Mouse (Mus musculus) monocyte, adult 5-6 weeks (primary cell): Measurements from ENCODE around the gene Dok7. TPM values are rescaled to one million over a fixed set of nuclear protein-coding genes. Genes with fewer than 3 reads are reported as not detected.

Source experiments
- ATAC-seq: fragments of 153-309, 156-312 bp; replicated peaks from 2 replicates; pipeline ENCODE4 v1.8.0; 2017; ENCODE audit warnings: mild to moderate bottlenecking; ENCODE audit not compliant: low TSS enrichment, insufficient number of reproducible peaks, severe bottlenecking, poor library complexity, low FRiP score
- total RNA-seq: library from RNA; stranded (forward); fragments of 200-1000, 200-491, 200-594 nt; gene quantifications from 3 replicates; pipeline ENCODE4 v1.2.3, GENCODE M21; 2017

Gene Dok7
- total RNA-seq, 1 experiment from 2014 or later: not detected

DNA sequence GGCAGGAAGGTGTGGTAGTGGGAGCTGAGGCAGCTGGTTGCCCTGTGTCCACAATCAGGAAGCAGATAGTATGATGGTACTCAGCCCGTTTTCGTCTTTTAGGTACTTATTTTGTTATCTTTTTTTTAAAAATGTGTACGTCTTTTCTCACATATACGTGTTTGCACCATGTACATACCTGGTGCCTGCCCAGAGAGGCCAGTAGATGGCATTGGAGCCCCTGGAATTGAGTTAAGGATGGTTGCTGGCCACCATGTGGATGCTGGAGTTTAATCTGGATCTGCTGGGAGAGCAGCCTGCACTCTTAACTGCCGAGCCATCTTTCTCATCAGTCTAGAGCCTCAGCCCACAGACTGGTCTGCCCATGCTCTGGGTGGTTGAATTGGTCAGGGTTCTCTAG lies 6.0 kb upstream of the Dok7 start:
- no peak for ATAC-seq

DNA sequence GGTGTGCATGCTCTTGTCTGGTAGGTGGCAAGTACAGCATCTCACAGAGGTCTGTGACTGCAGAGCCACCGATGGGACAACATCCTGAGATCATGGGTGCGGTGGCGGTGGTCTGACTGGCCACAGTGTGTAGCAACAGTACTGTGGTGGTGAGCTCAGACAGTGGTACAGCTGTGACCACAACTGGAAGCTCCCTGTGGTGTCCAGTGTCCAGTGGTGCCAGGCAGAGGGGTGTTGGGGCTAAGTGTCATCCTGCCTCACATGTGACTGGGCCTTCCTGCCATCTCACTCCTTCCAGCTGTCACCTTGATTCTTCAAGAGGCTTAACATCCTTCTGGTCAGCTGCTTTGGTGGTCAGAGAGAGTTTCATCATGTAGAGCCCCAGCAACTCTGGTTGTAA lies 1.9 kb upstream of the Dok7 start:
- no peak; the same call in 1 of the 2 replicates for ATAC-seq

DNA sequence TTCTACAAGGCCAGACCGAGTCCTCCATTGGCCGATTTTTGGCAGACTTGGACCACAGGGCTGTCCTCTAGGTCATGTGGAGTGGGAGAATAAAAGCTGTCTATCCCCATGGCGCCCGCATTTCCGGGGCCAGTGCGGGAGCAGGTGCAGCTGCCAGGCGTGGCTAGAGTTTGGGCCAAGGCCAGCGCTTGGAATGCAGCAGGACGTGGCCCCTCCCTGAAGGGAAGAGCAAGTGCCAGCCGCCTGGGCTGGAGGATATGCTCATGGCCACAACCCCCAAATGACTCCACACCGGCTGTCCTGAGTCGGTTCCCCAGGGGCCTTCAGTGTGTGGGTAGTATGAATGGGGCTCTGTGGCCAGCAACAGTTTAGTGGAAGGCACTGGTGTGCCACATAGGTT lies 1.5 kb upstream of the Dok7 start:
- no peak for ATAC-seq

DNA sequence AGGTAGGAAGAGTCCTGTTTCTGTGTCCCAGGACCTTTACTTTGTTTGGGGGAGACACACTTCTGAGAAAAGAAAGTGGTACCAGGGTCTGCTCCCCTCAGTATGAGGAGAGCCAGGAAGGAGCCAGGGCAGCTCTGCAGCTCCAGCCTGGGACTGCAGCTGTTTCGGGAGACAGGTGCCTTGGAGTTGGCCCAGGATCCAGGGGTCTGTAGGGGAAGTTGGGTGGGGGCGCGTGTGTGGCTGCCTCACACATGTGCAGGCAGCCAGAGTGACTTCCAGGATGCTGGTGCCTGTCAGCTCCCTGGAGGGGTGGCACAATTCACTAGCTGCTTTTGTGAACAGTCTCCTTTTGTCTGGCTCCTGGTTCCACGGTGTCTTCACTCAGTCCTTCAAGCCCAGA lies 1.0 kb downstream of the Dok7 start:
- no peak for ATAC-seq

DNA sequence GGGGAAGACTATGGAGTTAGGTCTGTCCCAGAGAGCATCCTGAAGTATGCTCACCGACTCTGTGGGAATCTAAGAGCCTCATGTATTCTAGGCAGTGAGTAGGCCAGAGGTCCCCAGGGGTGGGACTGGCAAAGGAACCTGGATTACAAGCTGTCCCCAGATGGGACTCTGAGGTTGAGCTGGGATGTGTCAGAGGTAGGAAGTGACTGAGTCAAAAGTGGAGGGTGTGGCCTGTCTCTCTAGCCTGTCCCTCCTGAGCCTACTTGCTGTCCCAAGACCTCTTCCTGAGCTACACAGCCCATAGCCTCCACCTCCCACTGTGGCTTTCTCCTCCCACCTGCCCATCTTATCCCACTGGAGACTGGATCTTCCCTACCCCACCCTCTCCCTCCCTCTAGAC lies 1.6 kb downstream of the Dok7 start:
- ATAC-seq: no peak

DNA sequence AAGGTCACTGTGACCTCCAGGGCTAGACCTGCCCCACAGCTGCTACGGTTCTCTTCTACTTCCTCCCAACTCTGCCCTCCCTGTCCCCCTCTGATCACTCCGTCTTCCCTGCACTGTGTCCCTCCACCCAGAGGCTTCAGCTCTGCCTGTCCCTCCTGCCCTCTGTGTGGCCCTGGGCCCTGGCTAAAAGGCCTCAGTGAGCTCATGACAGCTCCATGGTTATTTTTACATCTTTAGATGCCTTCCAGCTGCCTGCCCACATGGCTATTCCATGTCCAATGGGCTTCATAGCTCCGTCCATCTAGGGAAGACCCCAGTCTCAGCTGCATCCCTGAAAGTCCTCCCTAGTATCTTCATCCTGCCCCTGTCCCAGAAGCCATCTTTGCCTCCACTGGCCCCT lies 3.5 kb downstream of the Dok7 start:
- ATAC-seq: no peak

DNA sequence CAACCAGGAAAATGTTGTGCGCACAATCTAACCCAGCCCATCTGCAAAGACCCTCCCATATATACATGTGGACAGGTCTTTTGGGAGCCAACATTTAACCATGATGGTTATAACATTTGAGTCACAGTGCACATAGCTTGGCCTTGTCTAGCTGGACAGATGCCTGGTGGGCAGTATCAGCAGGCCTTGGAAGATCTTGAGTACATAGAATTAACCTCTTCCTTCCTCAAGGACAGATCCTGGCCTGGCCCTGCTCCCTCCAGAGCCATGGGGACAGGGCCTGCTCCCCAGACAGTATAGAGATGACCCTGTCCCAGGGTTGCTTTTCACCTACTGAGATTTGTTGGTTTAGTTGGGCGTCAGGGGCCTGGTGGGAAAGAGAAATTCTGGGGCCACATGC lies 13.3 kb downstream of the Dok7 start:
- no peak for ATAC-seq

DNA sequence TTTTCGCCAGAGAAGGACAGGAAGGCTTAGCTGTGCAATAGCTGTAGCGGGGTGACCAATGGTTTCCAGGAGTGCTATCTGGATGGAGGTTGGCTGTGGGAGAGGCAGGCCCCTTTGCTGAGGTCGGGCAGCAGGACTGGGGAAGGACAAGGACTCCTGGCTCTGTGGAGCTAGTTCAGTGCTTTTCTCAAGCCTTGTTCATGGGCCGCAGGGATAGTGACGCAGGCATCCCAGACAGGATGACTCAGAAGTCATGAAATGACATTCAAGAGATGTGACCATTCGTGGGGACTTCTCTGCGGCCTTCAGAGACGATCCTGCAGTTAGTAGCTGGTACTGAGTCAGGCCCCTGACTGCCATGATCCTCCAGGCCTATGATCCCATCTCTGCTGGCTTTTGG lies 13.7 kb downstream of the Dok7 start:
- no peak for ATAC-seq

DNA sequence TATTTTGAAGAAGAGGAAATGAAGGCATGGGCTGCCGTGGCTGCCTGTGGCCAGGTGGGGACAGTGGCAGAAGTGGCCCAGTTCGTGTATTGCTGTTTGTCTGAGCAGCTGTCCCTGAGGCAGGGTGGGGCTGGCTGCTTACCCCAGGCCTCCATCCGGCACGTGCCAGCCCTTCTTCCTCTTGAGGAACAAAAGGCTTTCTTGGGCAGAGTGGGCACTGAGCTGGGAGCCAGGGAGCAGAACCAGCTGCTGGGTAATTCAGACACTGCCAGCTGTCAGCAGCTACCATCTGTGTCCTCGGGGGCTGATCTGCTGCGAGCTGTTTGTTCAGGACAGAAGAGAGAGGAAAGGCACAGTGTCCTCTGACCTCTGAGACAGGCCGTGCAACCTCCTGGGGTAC lies 14.4 kb downstream of the Dok7 start:
- no peak for ATAC-seq

DNA sequence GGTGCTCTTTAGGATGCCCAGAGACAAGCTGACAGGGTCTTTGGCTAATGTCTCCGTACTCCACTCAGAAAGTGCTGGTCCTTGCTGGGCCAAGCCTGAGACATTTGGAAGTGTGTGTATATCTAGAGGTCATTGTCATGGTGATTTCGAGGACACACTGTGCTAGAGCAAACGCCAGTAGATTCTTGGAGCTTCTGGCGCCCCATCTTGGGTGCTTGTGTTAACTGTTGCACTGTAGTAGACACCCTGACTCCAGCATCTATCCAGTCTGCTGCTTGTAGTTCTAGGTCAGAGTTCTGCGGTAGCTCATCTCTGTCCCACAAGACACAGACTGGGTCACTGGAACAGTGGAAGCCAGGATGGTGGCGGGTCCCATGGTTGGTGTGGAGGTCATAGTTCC lies 15.3 kb downstream of the Dok7 start:
- no peak for ATAC-seq

DNA sequence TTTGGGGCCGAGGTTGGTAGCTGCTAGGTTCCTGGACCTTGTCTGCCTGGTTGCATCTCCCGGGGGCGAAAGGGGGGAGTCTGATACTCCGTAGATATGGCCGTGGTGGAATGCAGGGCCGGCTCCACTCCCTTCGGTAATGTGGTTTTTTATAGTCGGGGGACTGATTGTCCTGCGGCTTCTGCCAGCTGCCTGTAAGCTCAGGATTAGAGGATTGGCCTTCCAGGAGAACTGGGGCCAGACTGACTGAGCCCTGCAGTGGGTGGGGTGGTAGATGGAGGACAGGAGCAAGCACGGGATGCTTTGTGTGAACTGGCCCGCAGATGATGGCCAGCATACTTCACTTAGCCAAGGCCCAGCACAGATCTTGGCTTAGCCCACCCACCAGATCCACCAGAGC lies 16.7 kb downstream of the Dok7 start:
- ATAC-seq: no peak

DNA sequence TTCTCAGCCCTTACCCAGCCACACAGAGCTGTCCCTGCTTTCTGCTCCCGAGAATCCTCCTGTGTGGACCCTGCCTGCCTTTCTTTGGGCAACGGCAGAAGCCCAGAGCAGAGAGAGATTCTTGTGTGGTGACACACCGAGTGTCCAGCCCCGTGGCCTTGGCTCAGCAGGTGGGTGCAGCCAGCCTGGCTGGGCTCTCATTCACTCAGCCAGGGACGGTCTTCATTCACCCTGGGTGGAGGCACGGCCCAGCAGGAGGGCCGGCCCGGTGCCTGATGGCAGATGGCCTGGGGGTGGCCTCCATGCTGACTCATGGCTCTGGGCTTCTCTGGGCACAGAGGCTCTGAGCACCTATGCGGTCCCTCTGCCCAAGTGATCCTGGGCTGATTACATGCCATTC lies 17.4 kb downstream of the Dok7 start:
- no peak for ATAC-seq

DNA sequence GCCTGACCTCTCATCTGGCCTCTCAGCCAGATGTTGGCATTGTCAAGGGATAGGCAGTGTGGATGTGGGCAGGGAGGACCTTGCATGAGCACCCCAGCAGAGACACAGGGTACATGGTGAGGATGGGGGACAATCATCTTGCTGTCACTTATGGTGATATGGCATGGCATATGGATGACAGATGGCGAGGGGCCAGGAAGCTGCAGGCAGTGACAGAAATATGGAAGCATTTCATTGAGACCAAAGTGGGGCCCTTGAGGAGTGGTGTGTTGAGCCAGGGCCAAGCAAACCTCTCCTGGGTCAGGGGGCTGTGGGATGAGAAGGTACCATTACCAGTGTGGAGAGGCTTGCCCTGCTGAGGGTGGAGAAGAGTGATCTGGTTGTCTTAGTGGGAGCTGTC lies 19.8 kb downstream of the Dok7 start:
- no peak for ATAC-seq

DNA sequence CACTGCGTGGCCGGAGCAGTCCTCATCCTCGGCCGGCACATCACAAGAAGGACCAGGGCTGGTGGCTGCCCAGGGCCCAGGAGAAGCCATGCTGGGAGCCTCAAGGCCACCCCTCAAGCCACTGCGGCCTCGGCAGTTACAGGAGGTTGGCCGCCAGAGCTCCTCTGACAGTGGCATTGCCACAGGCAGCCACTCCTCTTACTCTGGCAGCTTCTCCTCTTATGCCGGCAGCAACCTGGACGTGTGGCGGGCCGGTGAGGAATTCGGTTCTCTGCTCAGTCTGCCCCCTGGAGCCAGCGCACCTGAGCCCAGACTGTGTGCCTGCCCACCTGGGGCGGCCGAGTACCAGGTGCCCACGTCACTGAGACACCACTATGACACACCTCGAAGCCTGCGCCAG lies 22.5 kb downstream of the Dok7 start:
- no peak for ATAC-seq

DNA sequence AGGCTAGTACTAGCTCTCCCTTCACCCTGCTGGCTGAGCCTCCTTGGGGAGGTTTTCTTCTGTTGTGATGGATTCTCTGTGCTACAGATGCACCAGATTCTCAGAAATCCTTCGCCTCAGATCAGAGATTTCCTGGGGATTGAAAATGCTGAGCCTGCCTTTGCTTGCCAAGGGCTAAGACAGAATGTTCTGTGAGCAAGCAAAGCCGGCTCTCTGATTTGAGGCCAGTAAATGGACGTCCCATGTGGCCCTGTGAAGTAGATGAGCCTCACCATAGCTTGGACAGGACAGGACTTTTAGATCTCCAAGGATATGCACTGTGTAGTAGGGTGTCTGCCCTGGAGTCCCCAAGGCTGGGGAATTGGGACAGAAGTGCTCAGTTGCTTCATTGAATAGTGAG lies 28.3 kb downstream of the Dok7 start:
- ATAC-seq: no peak

DNA sequence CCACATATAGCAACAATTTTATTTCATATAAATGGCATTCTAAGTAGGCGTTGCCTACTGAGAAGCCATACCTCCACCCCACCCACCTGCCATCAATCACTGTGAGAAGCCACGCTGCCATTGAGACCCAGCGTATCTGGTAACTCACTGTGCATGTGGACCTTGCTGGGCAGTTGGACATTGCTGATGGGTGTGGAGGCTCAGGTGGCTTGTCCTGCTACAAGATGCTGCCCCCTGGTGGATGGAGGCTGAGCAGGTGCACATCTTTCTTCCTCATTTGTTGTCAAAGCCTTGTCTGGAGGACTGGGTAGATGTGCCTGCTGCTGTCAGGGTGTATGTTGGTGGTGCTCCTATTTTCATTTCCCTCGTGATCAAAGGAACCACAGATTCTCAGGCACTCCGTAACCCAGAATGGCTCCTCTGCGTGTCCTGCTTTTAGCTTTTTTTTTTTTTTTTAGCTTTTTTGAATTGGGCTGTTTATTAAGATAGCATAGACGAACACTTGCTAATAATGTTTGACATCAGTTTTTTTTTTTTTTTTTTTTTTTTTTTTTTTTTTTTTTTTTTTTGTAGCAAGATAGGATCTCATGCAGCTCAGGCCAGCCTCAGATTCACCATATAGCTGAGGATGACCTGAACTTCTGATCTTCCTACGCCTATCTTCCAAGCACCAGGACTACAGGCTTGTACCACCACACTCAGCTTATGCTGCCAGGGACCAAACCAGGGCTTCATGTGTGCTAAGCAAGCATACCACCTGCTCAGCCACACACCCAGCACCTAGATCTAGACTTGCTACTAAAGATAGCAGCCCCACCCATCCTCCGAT lies 32.4 kb downstream of the Dok7 start:
- ATAC-seq: peak; percentile 60; the same call in 1 of the 2 replicates

DNA sequence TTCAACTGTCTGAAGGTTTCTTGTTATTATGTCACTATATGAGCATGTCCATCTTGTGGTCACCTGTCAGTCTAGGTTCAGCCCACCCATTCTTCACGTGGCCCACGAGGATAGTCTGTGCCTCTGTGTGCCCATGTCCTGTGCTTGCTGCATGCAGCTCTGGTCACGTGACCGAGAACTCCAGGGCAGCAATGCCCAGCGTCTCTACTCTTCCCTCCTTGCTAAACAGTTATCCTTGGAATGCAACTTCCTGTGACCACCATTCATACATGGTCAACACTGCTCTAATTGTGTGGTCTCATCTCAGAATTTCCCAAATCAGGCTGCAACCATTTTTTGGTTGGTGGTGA lies 33.0 kb downstream of the Dok7 start:
- no peak for ATAC-seq

DNA sequence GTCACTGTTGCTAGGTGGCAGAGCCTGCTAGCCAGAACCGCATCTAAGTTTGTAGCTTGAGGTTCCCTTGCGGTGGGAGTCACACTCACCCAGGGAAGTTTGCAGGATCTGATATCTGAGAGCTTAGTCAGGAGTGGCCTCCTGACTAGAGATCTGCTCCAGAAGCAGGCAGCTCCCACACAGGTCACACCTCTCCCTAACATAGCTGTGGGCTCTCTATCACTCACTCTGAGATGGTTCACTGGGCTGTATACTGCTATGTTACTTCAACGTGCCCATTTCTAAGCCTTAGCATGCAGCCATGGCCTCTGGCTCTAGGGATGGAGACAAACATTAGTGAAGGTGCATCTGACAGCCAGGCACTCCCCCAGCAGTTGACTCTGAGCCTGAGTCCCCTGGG lies 35.1 kb downstream of the Dok7 start:
- ATAC-seq: no peak

DNA sequence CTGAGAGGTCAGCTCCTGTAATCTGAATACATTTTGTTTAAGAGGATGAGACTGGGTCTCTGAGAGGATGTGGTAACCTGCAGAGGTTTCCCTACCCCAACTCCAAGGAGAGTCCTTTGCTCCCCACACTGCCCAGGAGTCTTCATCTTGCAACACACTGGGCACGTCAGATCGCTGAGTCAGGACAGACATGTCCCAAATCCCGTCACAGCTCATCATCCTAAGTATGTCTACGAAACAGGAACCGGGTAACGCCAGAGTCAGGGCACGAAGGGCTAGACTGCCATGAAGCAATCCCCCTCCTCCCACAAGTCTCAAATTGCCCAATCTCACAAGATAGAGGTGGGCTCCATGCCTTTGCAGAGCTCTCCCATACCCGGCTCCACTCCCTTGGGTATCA lies 46.5 kb downstream of the Dok7 start:
- peak; percentile 28; the same call in 1 of the 2 replicates for ATAC-seq

DNA sequence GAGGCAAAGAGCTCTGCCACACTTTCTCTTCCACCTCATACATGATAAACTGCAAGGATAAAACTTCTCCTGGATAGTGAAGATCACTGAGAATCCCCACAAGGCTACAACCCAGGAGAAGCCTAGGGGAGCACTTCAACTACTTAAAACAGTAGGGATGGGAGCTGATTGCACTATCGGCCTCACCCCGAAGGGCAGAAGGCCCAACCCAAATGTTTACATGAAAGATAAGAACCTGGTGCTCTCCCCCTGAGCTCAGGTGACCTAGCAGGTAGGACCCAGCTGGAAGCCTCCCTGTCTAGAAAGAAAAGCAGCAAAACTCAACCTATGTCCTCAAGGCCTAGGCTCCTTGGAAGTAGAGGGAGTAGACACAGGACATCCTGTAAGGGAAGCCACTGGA lies 47.0 kb downstream of the Dok7 start:
- ATAC-seq: no peak
